Comparison of ENCODE assay signal across 11 mouse cellular contexts in the genomic region with DNA sequence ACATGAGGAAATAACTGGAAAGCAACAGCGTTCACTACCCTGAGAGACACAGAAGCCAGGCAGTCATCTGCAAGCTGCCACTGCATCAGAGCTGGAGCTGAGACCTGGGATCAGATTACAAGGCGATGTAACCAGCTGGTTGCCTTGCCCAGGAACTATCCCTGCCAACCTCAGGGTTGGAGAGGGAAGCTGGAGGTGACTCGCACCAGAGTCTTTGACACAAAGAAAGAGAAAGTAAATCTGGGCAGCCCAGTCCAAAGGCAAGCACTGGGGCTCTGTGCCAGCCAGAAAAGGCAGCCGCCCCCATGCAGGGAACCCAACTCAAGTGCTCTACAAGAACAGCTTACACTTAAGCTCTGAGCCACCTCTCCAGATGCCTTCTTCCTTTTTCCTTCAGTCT. TPM values are rescaled to one million over a fixed set of nuclear protein-coding genes. Genes with fewer than 3 reads are reported as not detected.
A peak's percentile ranks its signal among the peaks of the same experiment; 100 is the strongest.
DNase-seq lines count a peak whose midpoint lies in the region; ATAC-seq lines count a peak whose summit lies in the region.
"Had no signal": no experiment of that assay in that cellular context is flagged by ENCODE, and none has a peak within 500 bp of the region (broad histone marks: within the 10 kb centered on the region; RNA-seq: fewer than 3 reads in every experiment).

No protein-coding gene starts in this region.

- H3K27me3 ChIP-seq in limb, embryonic 12.5 days, result no peaks in the 10 kb centered on the region
- H3K27me3 ChIP-seq in intestine, embryonic 16.5 days (replicated peaks; ENCODE audit: control insufficient read depth, insufficient read depth, low read length), result no peaks in the 10 kb centered on the region
- H3K27me3 ChIP-seq: embryonic facial prominence, embryonic 12.5 days; hindbrain, embryonic 15.5 days; midbrain, embryonic 13.5 days had no signal

- peaks cover 5% of the 10 kb centered on the region; the same call in 1 of the 2 replicates for H3K4me1 ChIP-seq in limb, embryonic 12.5 days (replicated peaks)
- H3K4me1 ChIP-seq in intestine, embryonic 16.5 days (ENCODE audit: control insufficient read depth, insufficient read depth, low read length), result no peaks in the 10 kb centered on the region
- H3K4me1 ChIP-seq: hindbrain, embryonic 15.5 days; midbrain, embryonic 13.5 days had no signal

- H3K9ac ChIP-seq in limb, embryonic 12.5 days (replicated peaks), result no peak overlapping the region
- no peak overlapping the region for H3K9ac ChIP-seq in intestine, embryonic 16.5 days (ENCODE audit: low read depth, low read length)
- H3K9ac ChIP-seq: embryonic facial prominence, embryonic 12.5 days; hindbrain, embryonic 15.5 days; midbrain, embryonic 13.5 days had no signal

- H3K27ac ChIP-seq in limb, embryonic 12.5 days, result no peak overlapping the region
- no peak overlapping the region for H3K27ac ChIP-seq in intestine, embryonic 16.5 days (ENCODE audit: low read length)
- H3K27ac ChIP-seq: embryonic facial prominence, embryonic 12.5 days; hindbrain, embryonic 15.5 days; midbrain, embryonic 13.5 days had no signal

- H3K4me3 ChIP-seq in limb, embryonic 12.5 days (replicated peaks), result no peak overlapping the region
- no peak overlapping the region for H3K4me3 ChIP-seq in intestine, embryonic 16.5 days (ENCODE audit: low read length)
- H3K4me3 ChIP-seq: embryonic facial prominence, embryonic 12.5 days; hindbrain, embryonic 15.5 days; midbrain, embryonic 13.5 days had no signal

- peak; percentile 38 for DNase-seq in gastrocnemius, postnatal 14 days
- no peak for DNase-seq in gastrocnemius, postnatal 4 days (ENCODE audit: low spot score in 2 of 2)
- DNase-seq in ovary, postnatal 36 days (ENCODE audit: low spot score), result peak; percentile 14
- DNase-seq in ovary, postnatal 14 days (ENCODE audit: low spot score), result no peak
- no peak for DNase-seq in layer of hippocampus, adult 18-20 months (ENCODE audit: low spot score in 2 of 2)

- H3K9me3 ChIP-seq in limb, embryonic 12.5 days, result no peaks in the 10 kb centered on the region
- H3K9me3 ChIP-seq in intestine, embryonic 16.5 days (ENCODE audit: control insufficient read depth, low read length), result no peaks in the 10 kb centered on the region
- H3K9me3 ChIP-seq: embryonic facial prominence, embryonic 12.5 days; hindbrain, embryonic 15.5 days; midbrain, embryonic 13.5 days had no signal

- H3K4me2 ChIP-seq in limb, embryonic 12.5 days, result no peak overlapping the region; the same call in 1 of the 2 replicates
- no peak overlapping the region for H3K4me2 ChIP-seq in intestine, embryonic 16.5 days (ENCODE audit: low read depth, low read length)
- H3K4me2 ChIP-seq: embryonic facial prominence, embryonic 12.5 days; hindbrain, embryonic 15.5 days; midbrain, embryonic 13.5 days had no signal

- intact Hi-C loops in gastrocnemius, postnatal 14 days (cut with DNase I; ENCODE audit: low total_unique reads), result no loop called here

- no peaks in the 10 kb centered on the region for H3K36me3 ChIP-seq in limb, embryonic 12.5 days
- H3K36me3 ChIP-seq in intestine, embryonic 16.5 days (ENCODE audit: control insufficient read depth, insufficient read depth, low read length), result no peaks in the 10 kb centered on the region
- H3K36me3 ChIP-seq: embryonic facial prominence, embryonic 12.5 days; hindbrain, embryonic 15.5 days; midbrain, embryonic 13.5 days had no signal

- peak; percentile 47; the same call in 1 of the 2 replicates for ATAC-seq in limb, embryonic 12.5 days (ENCODE audit: insufficient number of reproducible peaks, insufficient read depth, low FRiP score, low TSS enrichment, low read depth)
- ATAC-seq in intestine, embryonic 16.5 days, result no peak
- ATAC-seq in erythroblast, adult 5-6 weeks (replicated peaks; ENCODE audit: low FRiP score, poor library complexity, severe bottlenecking), result no peak
- ATAC-seq: midbrain, embryonic 13.5 days had no signal

- WGBS in limb, embryonic 12.5 days, result 17% methylated on average over 4 of the region's 4 CpGs
- 32% methylated on average over 4 of the region's 4 CpGs for WGBS in intestine, embryonic 16.5 days

RNA-seq across cellular contexts. Expression of gene Sh2d4b, which starts 7.8 kb away (rescaled TPM):
- under 1 TPM; 0.31 to 0.41 TPM for total RNA-seq in gastrocnemius, postnatal 14 days (2021)
- total RNA-seq in gastrocnemius, postnatal 4 days (2021), result under 1 TPM; 0.96 to 0.98 TPM
- polyA plus RNA-seq in limb, embryonic 12.5 days (2016; fragmentation: Nextera tagmentation; extraction: Ambion mirVana), result 0.21 and 0.33 TPM in 2 replicates
- 0.11 and 0.13 TPM in 2 replicates for polyA plus RNA-seq in intestine, embryonic 16.5 days (2015; fragmentation: Nextera tagmentation; extraction: Ambion mirVana)
- total RNA-seq in erythroblast, adult 5-6 weeks (2015; ENCODE audit: low replicate concordance), result not detected in 2 replicates
- 0.56 TPM in 1 of 2 replicates, not detected in the other for total RNA-seq in erythroblast, adult 5-6 weeks (2017; ENCODE audit: low replicate concordance)
- 1 to 10 TPM in 1 of 2 experiments, under 1 TPM in 1; 0.91 to 1.7 TPM for total RNA-seq in layer of hippocampus, adult 18-20 months (2021)

Comparison
In these comparisons a context has a peak if more than half of its experiments do, and no peak if none do; other contexts are left out.
1. DNase-seq: peak in gastrocnemius, postnatal 14 days (single experiment) and ovary, postnatal 36 days (single experiment); none in gastrocnemius, postnatal 4 days (0 of 2), ovary, postnatal 14 days (single experiment) and layer of hippocampus, adult 18-20 months (0 of 2).